Mouse (Mus musculus) cortical plate, adult 2 months (tissue): ENCODE measurements around the gene Plekha5.

Source experiments
- CTCF ChIP-seq: fragments of 200-500 bp; IDR thresholded peaks from 2 replicates; pipeline ENCODE4 v1.5.1; 2011; ENCODE audit warnings: mild to moderate bottlenecking, control low read depth, low read length; ENCODE audit not compliant: insufficient read depth; ENCODE audit errors: extremely low read depth
- POLR2A ChIP-seq: fragments of 200-500 bp; IDR thresholded peaks from 2 replicates; pipeline ENCODE4 v1.6.1; 2011; ENCODE audit warnings: mild to moderate bottlenecking, low read length, control low read depth; ENCODE audit not compliant: insufficient read depth; ENCODE audit errors: extremely low read depth

DNA sequence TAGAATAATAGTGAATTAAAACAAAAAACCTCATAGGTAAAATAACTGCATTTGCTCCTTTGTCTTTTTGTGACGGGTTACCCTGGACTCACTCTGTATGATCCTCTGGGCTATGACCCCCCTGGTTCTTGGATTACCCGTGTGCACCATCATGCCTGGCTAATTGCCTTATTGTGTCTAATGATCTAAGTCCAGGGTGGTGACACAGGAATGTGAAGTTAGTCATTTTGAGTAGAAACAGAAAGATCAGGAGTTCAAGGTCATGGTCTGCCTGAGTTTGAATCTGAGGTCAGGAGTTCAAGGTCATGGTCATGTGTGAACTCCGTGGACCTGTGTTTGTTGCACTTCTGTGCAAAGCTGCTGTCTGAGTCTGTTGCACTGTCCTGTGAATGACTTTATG is 181.9 kb downstream of the Plekha5 start:
- TF ChIP-seq CTCF = no peak
- TF ChIP-seq POLR2A = no peak
